Mouse (Mus musculus): Measurements from ENCODE around the gene Olfr1441. TPM values are rescaled to one million over a fixed set of nuclear protein-coding genes. Genes with fewer than 3 reads are reported as not detected.

Gene Olfr1441
- polyA plus RNA-seq, 1 experiment, result not detected

GRCm38 (mm10) chr19:12462851-12463721 is 45.9 kb downstream of the Olfr1441 start:
- no peak for TF ChIP-seq CTCF (IDR thresholded peaks at IDR 0.05; ENCODE audit: extremely low read depth, insufficient read depth, insufficient read length, insufficient replicate concordance)
- Histone ChIP-seq H3K27me3 (ENCODE audit: control insufficient read depth, insufficient read depth, low read length) (no peaks in the 10 kb centered on the region), H3K4me3 (ENCODE audit: extremely low read depth, insufficient read depth, insufficient read length) (peak overlapping the region; percentile 51), H3K27ac (ENCODE audit: insufficient read depth, low read length) (peak overlapping the region; percentile 65), H3K4me1 (ENCODE audit: control insufficient read depth, insufficient read depth, insufficient read length) (no peaks in the 10 kb centered on the region; the same call in none of the 2 replicates), H3K36me3 (ENCODE audit: control insufficient read depth, insufficient read depth, low read length) (no peaks in the 10 kb centered on the region)
- 67% methylated on average over 7 of the region's 7 CpGs for WGBS
- no peak for DNase-seq (ENCODE audit: low read depth in 1 of 2, low spot score in 2 of 2)

- Histone ChIP-seq H3K36me3 (ENCODE audit: control insufficient read depth, insufficient read depth, low read length) (no peaks in the 10 kb centered on the region), H3K4me1 (ENCODE audit: control insufficient read depth, insufficient read depth, insufficient read length) (no peaks in the 10 kb centered on the region; the same call in none of the 2 replicates), H3K27me3 (ENCODE audit: control insufficient read depth, insufficient read depth, low read length) (no peaks in the 10 kb centered on the region), H3K4me3 (ENCODE audit: extremely low read depth, insufficient read depth, insufficient read length) (peak overlapping the region; percentile 51), H3K27ac (ENCODE audit: insufficient read depth, low read length) (peak overlapping the region; percentile 65; the same call in 1 of the 2 replicates)
- 36% methylated on average over 1 of the region's 1 CpGs for WGBS
- no peak for DNase-seq (ENCODE audit: low read depth in 1 of 2, low spot score in 2 of 2)
- TF ChIP-seq CTCF (IDR thresholded peaks at IDR 0.05; ENCODE audit: extremely low read depth, insufficient read depth, insufficient read length, insufficient replicate concordance) (no peak), POLR2A (IDR thresholded peaks at IDR 0.05; ENCODE audit: low read depth, low read length) (no peak)
Measured at GRCm38 (mm10) chr19:12463722-12464035, 46.4 kb downstream of the Olfr1441 start.

- TF ChIP-seq CTCF (IDR thresholded peaks at IDR 0.05; ENCODE audit: extremely low read depth, insufficient read depth, insufficient read length, insufficient replicate concordance) (no peak), POLR2A (IDR thresholded peaks at IDR 0.05; ENCODE audit: low read depth, low read length) (no peak)
- Histone ChIP-seq H3K27me3 (ENCODE audit: control insufficient read depth, insufficient read depth, low read length) (no peaks in the 10 kb centered on the region), H3K27ac (ENCODE audit: insufficient read depth, low read length) (no peak overlapping the region; the same call in 1 of the 2 replicates), H3K4me3 (ENCODE audit: extremely low read depth, insufficient read depth, insufficient read length) (peak overlapping the region; percentile 14; the same call in 1 of the 2 replicates), H3K36me3 (ENCODE audit: control insufficient read depth, insufficient read depth, low read length) (no peaks in the 10 kb centered on the region), H3K4me1 (ENCODE audit: control insufficient read depth, insufficient read depth, insufficient read length) (no peaks in the 10 kb centered on the region; the same call in 1 of the 2 replicates)
- 50% methylated on average over 5 of the region's 5 CpGs for WGBS
- DNase-seq (ENCODE audit: low read depth in 1 of 2, low spot score in 2 of 2), result no peak
Measured at GRCm38 (mm10) chr19:12464127-12464526, 46.9 kb downstream of the Olfr1441 start.

GRCm38 (mm10) chr19:12464674-12465073 is 47.4 kb downstream of the Olfr1441 start:
- no peak for DNase-seq (ENCODE audit: low read depth in 1 of 2, low spot score in 2 of 2)
- H3K4me3 ChIP-seq (ENCODE audit: extremely low read depth, insufficient read depth, insufficient read length), result 0 out of 2 replicates have a peak overlapping the region, but pooled peaks have one; percentile 6
- H3K27ac ChIP-seq (ENCODE audit: insufficient read depth, low read length), result no peak overlapping the region
- H3K4me1 ChIP-seq (ENCODE audit: control insufficient read depth, insufficient read depth, insufficient read length), result no peaks in the 10 kb centered on the region; the same call in 1 of the 2 replicates
- no peaks in the 10 kb centered on the region for H3K36me3 ChIP-seq (ENCODE audit: control insufficient read depth, insufficient read depth, low read length)
- H3K27me3 ChIP-seq (ENCODE audit: control insufficient read depth, insufficient read depth, low read length), result no peaks in the 10 kb centered on the region
- 61% methylated on average over 4 of the region's 4 CpGs for WGBS
- no peak for TF ChIP-seq CTCF (IDR thresholded peaks at IDR 0.05; ENCODE audit: extremely low read depth, insufficient read depth, insufficient read length, insufficient replicate concordance)
- no peak for TF ChIP-seq POLR2A (IDR thresholded peaks at IDR 0.05; ENCODE audit: low read depth, low read length)

GRCm38 (mm10) chr19:12465530-12466144 is 48.4 kb downstream of the Olfr1441 start:
- WGBS, result 84% methylated on average over 10 of the region's 10 CpGs
- DNase-seq (ENCODE audit: low read depth in 1 of 2, low spot score in 2 of 2), result no peak

GRCm38 (mm10) chr19:12466204-12466603 is 49.0 kb downstream of the Olfr1441 start:
- 15% methylated on average over 7 of the region's 7 CpGs for WGBS
- TF ChIP-seq POLR2A (IDR thresholded peaks at IDR 0.05; ENCODE audit: low read depth, low read length), result no peak
- TF ChIP-seq CTCF (IDR thresholded peaks at IDR 0.05; ENCODE audit: extremely low read depth, insufficient read depth, insufficient read length, insufficient replicate concordance), result peak; percentile 77; the same call in 1 of the 2 replicates
- Histone ChIP-seq H3K4me3 (ENCODE audit: extremely low read depth, insufficient read depth, insufficient read length) (no peak overlapping the region), H3K27ac (ENCODE audit: insufficient read depth, low read length) (no peak overlapping the region), H3K27me3 (ENCODE audit: control insufficient read depth, insufficient read depth, low read length) (no peaks in the 10 kb centered on the region), H3K4me1 (ENCODE audit: control insufficient read depth, insufficient read depth, insufficient read length) (no peaks in the 10 kb centered on the region; the same call in 1 of the 2 replicates), H3K36me3 (ENCODE audit: control insufficient read depth, insufficient read depth, low read length) (no peaks in the 10 kb centered on the region)
- DNase-seq (ENCODE audit: low read depth in 1 of 2, low spot score in 2 of 2), result peak in 1 of 2 experiments; percentile 60

More at GRCm38 (mm10) chr19:12465530-12466144, 48.4 kb downstream of the Olfr1441 start:
- TF ChIP-seq CTCF (IDR thresholded peaks at IDR 0.05; ENCODE audit: extremely low read depth, insufficient read depth, insufficient read length, insufficient replicate concordance) (no peak), POLR2A (IDR thresholded peaks at IDR 0.05; ENCODE audit: low read depth, low read length) (no peak)
- H3K27me3 ChIP-seq (ENCODE audit: control insufficient read depth, insufficient read depth, low read length), result no peaks in the 10 kb centered on the region
- no peaks in the 10 kb centered on the region; the same call in 1 of the 2 replicates for H3K4me1 ChIP-seq (ENCODE audit: control insufficient read depth, insufficient read depth, insufficient read length)
- no peak overlapping the region for H3K4me3 ChIP-seq (ENCODE audit: extremely low read depth, insufficient read depth, insufficient read length)
- H3K27ac ChIP-seq (ENCODE audit: insufficient read depth, low read length), result no peak overlapping the region
- H3K36me3 ChIP-seq (ENCODE audit: control insufficient read depth, insufficient read depth, low read length), result no peaks in the 10 kb centered on the region

Measured in spleen, adult 2 months (tissue).